Mouse (Mus musculus) spleen, adult 2 months (tissue): ENCODE results near the gene Ctcfl. TPM values are rescaled to one million over a fixed set of nuclear protein-coding genes. Genes with fewer than 3 reads are reported as not detected.
"Not testable (repeated sequence)": the region's sequence is repeated elsewhere in the genome, so short reads cannot be mapped to it uniquely, and the experiment has no call there.

Experiments
- DNase-seq, 2 experiments: peaks; one replicate each; pipeline versions ENCODE4 v3.0.0 to v3.0.0-alpha.2; 2012 to 2021; ENCODE audit warnings: low spot score in 2 of 2, low read depth in 1 of 2
- H3K27ac ChIP-seq: fragments of 200-500 bp; 2 replicates; pipeline ENCODE4 v1.5.1; 2012; ENCODE audit warnings: low read length, inconsistent platforms; ENCODE audit not compliant: insufficient read depth
- H3K27me3 ChIP-seq: fragments of 200-500 bp; 2 replicates; pipeline ENCODE4 v1.6.1; 2012; ENCODE audit warnings: mild to moderate bottlenecking, moderate library complexity, low read length, inconsistent platforms; ENCODE audit not compliant: control insufficient read depth, insufficient read depth
- H3K36me3 ChIP-seq: fragments of 200-500 bp; 2 replicates; pipeline ENCODE4 v1.6.1; 2012; ENCODE audit warnings: mild to moderate bottlenecking, low read length, inconsistent platforms; ENCODE audit not compliant: control insufficient read depth, insufficient read depth
- H3K4me1 ChIP-seq: fragments of 200-500 bp; 2 replicates; pipeline ENCODE4 v1.6.1; 2011; ENCODE audit warnings: inconsistent platforms; ENCODE audit not compliant: control insufficient read depth, insufficient read depth, insufficient read length
- H3K4me3 ChIP-seq: fragments of 200-500 bp; 2 replicates; pipeline ENCODE4 v1.5.1; 2011; ENCODE audit warnings: mild to moderate bottlenecking, inconsistent platforms; ENCODE audit not compliant: insufficient read depth, insufficient read length; ENCODE audit errors: extremely low read depth
- CTCF ChIP-seq: fragments of 200-500 bp; IDR thresholded peaks from 2 replicates; pipeline ENCODE4 v1.5.1; 2011; ENCODE audit warnings: mild to moderate bottlenecking, inconsistent platforms; ENCODE audit not compliant: insufficient read depth, insufficient read length, insufficient replicate concordance; ENCODE audit errors: extremely low read depth
- POLR2A ChIP-seq: fragments of 200-500 bp; IDR thresholded peaks from 2 replicates; pipeline ENCODE4 v1.6.1; 2011; ENCODE audit warnings: low read depth, low read length, inconsistent platforms
- WGBS: fragments of 180-500 bp; shearing (Covaris S2); methylation state at CpG from one replicate; pipeline ENCODE4 v1.1.7; 2018; 5-methylcytosine and 5-hydroxymethylcytosine counted together
- polyA plus RNA-seq: library from polyadenylated mRNA; depleted of rRNA; stranded (reverse); fragments of >200 nt; gene quantifications from 2 replicates; pipeline ENCODE4 v1.2.3, GENCODE M21; 2012

Ctcfl gene
- polyA plus RNA-seq, 1 experiment = not detected

DNA sequence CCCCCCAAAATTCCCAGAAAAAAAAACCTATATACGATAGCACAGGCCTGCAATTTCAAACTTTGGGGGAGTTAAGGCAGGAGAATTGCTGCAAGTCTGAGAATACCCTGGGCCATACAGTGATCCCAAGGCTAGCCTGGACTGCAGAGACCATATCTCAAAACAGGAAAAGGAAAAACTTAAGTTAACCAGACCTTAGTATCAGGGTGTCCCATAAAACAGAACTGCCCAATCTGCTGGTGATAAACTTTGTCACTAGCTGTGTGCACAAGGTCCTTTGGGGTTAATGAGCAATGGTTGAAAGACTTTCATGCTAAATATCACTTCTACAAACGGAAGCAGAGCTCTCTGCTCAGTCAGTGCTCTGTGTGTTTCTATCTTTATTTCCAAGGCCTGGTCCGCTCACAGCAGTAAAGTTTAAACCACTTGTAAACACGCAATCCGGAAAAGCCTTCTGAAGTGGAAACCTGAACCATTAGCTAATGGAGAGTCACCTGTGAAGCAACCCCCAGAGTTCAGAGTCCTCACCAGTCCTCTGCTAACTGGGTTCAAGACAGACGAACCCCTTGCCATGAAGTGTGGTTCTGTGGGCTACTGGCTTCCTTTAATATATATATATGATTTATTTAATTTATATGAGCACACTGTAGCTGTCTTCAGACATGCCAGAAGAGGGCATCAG, 10.7 kb downstream of the Ctcfl start:
- no peak overlapping the region for H3K27ac ChIP-seq
- H3K4me3 ChIP-seq = no peak overlapping the region
- H3K4me1 ChIP-seq = no peaks in the 10 kb centered on the region
- whole genome bisulfite sequencing = 84% methylated on average over 6 of the region's 6 CpGs
- no peaks in the 10 kb centered on the region for H3K36me3 ChIP-seq
- TF ChIP-seq CTCF (no peak), POLR2A (no peak)
- H3K27me3 ChIP-seq = no peaks in the 10 kb centered on the region
- no peak for DNase-seq

DNA sequence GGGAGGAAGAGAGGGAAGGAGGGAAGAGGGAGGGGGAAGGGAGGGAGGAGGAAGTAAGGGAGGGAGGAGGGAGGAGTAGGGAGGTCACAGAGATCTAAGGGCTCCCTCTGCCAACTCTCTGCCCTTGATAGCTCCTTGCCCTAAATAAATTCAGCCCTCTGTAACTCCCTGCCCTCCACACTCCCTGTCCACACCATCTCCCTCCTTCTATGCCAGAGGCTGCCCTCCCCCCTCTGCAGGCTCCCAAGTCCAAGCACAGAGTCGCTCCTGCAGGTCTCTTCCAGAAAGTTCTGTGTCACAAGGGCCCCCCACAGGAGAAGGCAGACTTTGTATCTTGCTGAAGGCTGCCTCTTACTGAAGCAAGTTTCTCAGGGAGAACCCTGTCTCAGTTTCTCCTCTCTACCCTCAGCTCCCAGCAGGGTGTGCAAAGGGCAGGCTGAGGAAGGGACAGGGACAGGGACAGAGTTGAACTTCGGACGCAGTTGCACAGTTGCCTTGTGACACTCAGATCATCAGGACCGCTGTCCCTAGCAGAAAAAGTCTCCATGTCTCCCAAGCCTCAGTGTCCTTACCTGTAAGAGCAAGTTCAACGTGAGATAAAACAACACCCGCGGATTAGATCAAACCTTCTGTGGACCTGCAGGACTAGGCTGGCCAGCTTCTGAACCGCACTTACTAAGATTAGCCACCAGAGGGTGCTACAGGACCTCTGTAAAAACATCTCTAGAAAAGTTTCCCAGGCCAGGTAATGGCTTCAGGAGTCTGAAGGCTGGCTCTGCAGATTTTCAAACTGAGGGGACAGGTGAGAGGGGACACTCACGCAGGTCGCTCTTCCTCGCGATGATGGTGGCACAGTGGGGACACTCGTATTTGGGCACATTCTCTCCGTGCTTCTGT, 12.2 kb downstream of the Ctcfl start:
- Histone ChIP-seq H3K4me3 (no peak overlapping the region), H3K27ac (no peak overlapping the region), H3K4me1 (no peaks in the 10 kb centered on the region), H3K27me3 (no peaks in the 10 kb centered on the region), H3K36me3 (no peaks in the 10 kb centered on the region)
- peak in 1 of 2 experiments; percentile 38 for DNase-seq
- WGBS = 26% methylated on average over 14 of the region's 14 CpGs
- TF ChIP-seq POLR2A (no peak), CTCF (peak; percentile 46; the same call in 1 of the 2 replicates)

DNA sequence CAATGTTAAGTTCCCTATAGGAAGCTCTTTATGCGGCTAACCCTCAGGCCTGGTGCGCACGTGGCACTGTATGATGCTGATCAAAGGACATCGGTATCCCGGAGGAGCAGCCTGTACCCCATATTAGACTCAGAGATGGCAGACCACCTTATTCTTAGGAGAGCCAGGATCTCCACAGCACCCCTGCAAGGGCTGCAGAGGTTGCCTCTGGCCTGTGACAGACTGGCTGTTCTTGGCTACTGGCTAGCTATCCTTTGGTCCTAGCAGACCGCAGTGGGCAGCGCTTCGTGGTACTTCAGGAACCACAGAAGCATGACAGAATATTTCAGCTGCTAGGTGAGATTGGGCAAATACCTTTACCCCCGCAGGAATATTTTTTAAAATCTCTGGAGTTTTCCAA, 12.9 kb downstream of the Ctcfl start:
- TF ChIP-seq CTCF (no peak), POLR2A (no peak)
- Histone ChIP-seq H3K27ac (no peak overlapping the region), H3K36me3 (no peaks in the 10 kb centered on the region), H3K4me3 (no peak overlapping the region), H3K4me1 (no peaks in the 10 kb centered on the region), H3K27me3 (no peaks in the 10 kb centered on the region)
- WGBS = 71% methylated on average over 9 of the region's 9 CpGs
- no peak for DNase-seq

DNA sequence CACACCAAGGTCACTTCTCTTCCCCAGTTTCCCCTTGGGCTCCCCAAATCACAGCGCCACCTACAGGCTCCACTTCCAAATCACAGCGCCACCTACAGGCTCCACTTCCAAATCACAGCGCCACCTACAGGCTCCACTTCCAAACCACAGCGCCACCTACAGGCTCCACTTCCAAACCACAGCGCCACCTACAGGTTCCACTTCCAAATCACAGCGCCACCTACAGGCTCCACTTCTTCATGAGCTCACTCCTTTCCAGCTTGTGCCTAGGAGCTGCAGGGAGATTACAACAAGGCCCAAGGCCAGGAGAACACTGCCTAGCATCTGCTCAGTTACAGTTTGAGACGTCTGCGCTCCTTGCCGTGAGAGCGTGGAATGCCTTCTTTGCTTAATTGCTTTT, 22.0 kb downstream of the Ctcfl start:
- not testable (repeated sequence) for H3K4me3 ChIP-seq, H3K27ac ChIP-seq, H3K36me3 ChIP-seq, H3K27me3 ChIP-seq, DNase-seq, H3K4me1 ChIP-seq
- WGBS = 89% methylated on average over 10 of the region's 10 CpGs
- TF ChIP-seq CTCF = peak; percentile 22; the same call in 1 of the 2 replicates

DNA sequence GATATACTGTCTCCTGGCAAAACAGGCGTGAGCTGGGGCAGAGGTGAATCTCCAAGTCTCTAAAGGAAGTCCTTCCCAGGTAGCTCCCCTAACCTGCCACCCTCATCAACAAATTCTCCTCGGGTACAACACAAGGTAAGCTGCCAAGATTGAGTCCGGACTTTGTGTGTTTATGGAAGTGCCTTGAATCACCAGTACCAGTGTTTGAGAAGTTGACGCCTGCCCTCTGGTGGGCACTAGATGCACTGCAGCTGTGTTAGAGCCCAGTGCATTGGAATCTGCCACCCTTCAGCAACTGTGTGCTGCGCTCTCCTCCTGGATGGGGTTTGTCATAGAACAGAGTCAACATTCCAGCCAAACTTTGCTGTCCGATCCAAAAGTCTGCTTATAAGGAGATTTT, 29.9 kb downstream of the Ctcfl start:
- WGBS = 16% methylated on average over 6 of the region's 6 CpGs
- Histone ChIP-seq H3K36me3 (no peaks in the 10 kb centered on the region), H3K27ac (no peak overlapping the region), H3K4me3 (no peak overlapping the region), H3K27me3 (no peaks in the 10 kb centered on the region), H3K4me1 (peaks cover 22% of the 10 kb centered on the region; the same call in 1 of the 2 replicates)
- no peak for TF ChIP-seq POLR2A
- peak; percentile 92; the same call in 1 of the 2 replicates for TF ChIP-seq CTCF
- DNase-seq = peak; percentile 74 to 82

DNA sequence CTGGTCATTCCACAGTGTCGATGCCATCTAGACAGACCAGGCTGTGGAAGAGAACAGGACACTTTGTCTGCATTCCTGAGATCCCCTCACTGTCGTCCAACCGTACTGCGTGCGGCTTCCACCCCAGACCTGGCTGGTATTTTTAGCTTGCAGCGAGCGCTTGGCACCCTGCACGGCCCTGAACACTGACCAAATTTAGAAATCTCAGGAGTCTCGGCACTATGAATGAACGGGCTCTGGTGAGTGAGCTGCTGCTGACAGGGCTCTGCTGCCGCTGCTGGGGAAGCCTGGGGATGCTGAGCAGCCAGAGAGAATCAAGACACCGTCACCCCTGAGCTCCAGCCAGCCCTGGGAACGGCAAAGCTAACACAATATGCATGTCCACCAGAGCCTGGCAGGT, 31.9 kb downstream of the Ctcfl start:
- no peak overlapping the region for H3K27ac ChIP-seq
- WGBS = 91% methylated on average over 13 of the region's 13 CpGs
- no peaks in the 10 kb centered on the region for H3K27me3 ChIP-seq
- no peak for DNase-seq
- no peak overlapping the region for H3K4me3 ChIP-seq
- peaks cover 36% of the 10 kb centered on the region; the same call in 1 of the 2 replicates for H3K4me1 ChIP-seq
- H3K36me3 ChIP-seq = no peaks in the 10 kb centered on the region
- TF ChIP-seq CTCF (no peak), POLR2A (no peak)
